Mouse (Mus musculus) hindbrain, embryonic 16.5 days (tissue): ENCODE measurements around the gene Asb11. TPM values are rescaled to one million over a fixed set of nuclear protein-coding genes. Genes with fewer than 3 reads are reported as not detected.

Experiments
- ATAC-seq: fragments of 200-750 bp; cut with Nextera tagmentation; 2 replicates; pipeline ENCODE4 v1.8.0; 2017; ENCODE audit warnings: moderate TSS enrichment, moderate library complexity
- H3K27ac ChIP-seq: fragments of 300-500 bp; sonication (generic); 2 replicates; pipeline ENCODE4 v1.5.1; 2014; ENCODE audit warnings: low read depth, mild to moderate bottlenecking, control low read depth, low read length, moderate library complexity
- H3K27me3 ChIP-seq: fragments of 300-500 bp; sonication (generic); replicated peaks from 2 replicates; pipeline ENCODE4 v1.6.1; 2014; ENCODE audit warnings: low read length; ENCODE audit not compliant: control insufficient read depth, insufficient read depth
- H3K36me3 ChIP-seq: fragments of 300-500 bp; sonication (generic); 2 replicates; pipeline ENCODE4 v1.6.1; 2014; ENCODE audit warnings: mild to moderate bottlenecking, low read length, moderate library complexity, mixed read lengths; ENCODE audit not compliant: control insufficient read depth, insufficient read depth
- H3K4me1 ChIP-seq: fragments of 300-500 bp; sonication (generic); 2 replicates; pipeline ENCODE4 v1.6.1; 2014; ENCODE audit warnings: low read depth, low read length; ENCODE audit not compliant: control insufficient read depth, insufficient read depth
- H3K4me2 ChIP-seq: fragments of 300-500 bp; sonication (generic); 2 replicates; pipeline ENCODE4 v1.6.1; 2014; ENCODE audit warnings: mild to moderate bottlenecking, low read length, control low read depth, moderate library complexity
- H3K4me3 ChIP-seq: fragments of 300-500 bp; sonication (generic); 2 replicates; pipeline ENCODE4 v1.5.1; 2014; ENCODE audit warnings: mild to moderate bottlenecking, low read length, control low read depth, moderate library complexity
- H3K9ac ChIP-seq: fragments of 300-500 bp; sonication (generic); 2 replicates; pipeline ENCODE4 v1.6.1; 2014; ENCODE audit warnings: low read depth, mild to moderate bottlenecking, control low read depth, low read length, moderate library complexity
- H3K9me3 ChIP-seq: fragments of 300-500 bp; sonication (generic); 2 replicates; pipeline ENCODE4 v1.6.1; 2014; ENCODE audit warnings: mild to moderate bottlenecking, low read length, moderate library complexity; ENCODE audit not compliant: control insufficient read depth
- WGBS: fragments of 180-500 bp; shearing (Covaris S2); extraction: QIAGEN DNeasy Blood & Tissue Kit; methylation state at CpG from one replicate; pipeline ENCODE4 v1.1.7; 2014; 5-methylcytosine and 5-hydroxymethylcytosine counted together
- polyA plus RNA-seq: library from polyadenylated mRNA; unstranded; fragments of >200 nt; fragmentation: Nextera tagmentation; extraction: Ambion mirVana; gene quantifications from 2 replicates; pipeline ENCODE4 v1.2.1, GENCODE M21; 2015

Gene Asb11
- polyA plus RNA-seq, 1 experiment from 2014 or later, result not detected

DNA sequence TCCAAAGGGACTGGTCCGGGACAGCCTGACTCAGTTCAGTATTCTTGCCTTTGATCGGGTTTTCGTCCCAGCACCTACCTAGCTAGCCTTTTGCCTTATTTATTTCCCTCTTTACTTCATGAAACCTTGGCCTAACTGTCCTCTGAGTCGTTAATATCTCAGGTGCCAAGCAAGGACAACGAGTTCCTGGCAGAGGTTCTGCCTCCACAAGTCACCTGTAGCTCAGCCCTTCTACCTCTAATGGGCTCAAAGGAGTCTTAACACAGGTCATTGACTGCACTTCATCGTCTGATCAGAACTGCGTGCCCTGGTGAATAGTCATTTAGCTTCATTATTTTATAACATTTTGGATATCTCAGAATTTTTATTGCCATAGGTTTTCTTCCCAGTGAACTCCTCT is 2.7 kb downstream of the Asb11 start:
- H3K4me3 ChIP-seq, result no peak overlapping the region
- H3K36me3 ChIP-seq, result no peaks in the 10 kb centered on the region
- no peak overlapping the region for H3K27ac ChIP-seq
- H3K9me3 ChIP-seq, result no peaks in the 10 kb centered on the region
- no peak for ATAC-seq
- no peak overlapping the region for H3K4me2 ChIP-seq
- no peak overlapping the region for H3K9ac ChIP-seq
- 86% methylated on average over 7 of the region's 7 CpGs for WGBS
- H3K4me1 ChIP-seq, result no peaks in the 10 kb centered on the region
- H3K27me3 ChIP-seq, result no peaks in the 10 kb centered on the region

- no peak overlapping the region for H3K27ac ChIP-seq
- H3K27me3 ChIP-seq, result no peaks in the 10 kb centered on the region
- H3K4me2 ChIP-seq, result no peak overlapping the region
- no peaks in the 10 kb centered on the region for H3K36me3 ChIP-seq
- no peak overlapping the region for H3K4me3 ChIP-seq
- 84% methylated on average over 2 of the region's 2 CpGs for WGBS
- no peak overlapping the region for H3K9ac ChIP-seq
- no peaks in the 10 kb centered on the region for H3K9me3 ChIP-seq
- H3K4me1 ChIP-seq, result no peaks in the 10 kb centered on the region
- no peak for ATAC-seq
Measured at GRCm38 (mm10) chrX:164440140-164440539, 3.3 kb downstream of the Asb11 start.

GRCm38 (mm10) chrX:164440703-164441102 is 3.9 kb downstream of the Asb11 start:
- H3K9ac ChIP-seq, result no peak overlapping the region
- ATAC-seq, result no peak
- no peaks in the 10 kb centered on the region for H3K4me1 ChIP-seq
- no peaks in the 10 kb centered on the region for H3K27me3 ChIP-seq
- 91% methylated on average over 3 of the region's 3 CpGs for WGBS
- no peak overlapping the region for H3K4me3 ChIP-seq
- no peak overlapping the region for H3K27ac ChIP-seq
- H3K36me3 ChIP-seq, result no peaks in the 10 kb centered on the region
- H3K4me2 ChIP-seq, result no peak overlapping the region
- no peaks in the 10 kb centered on the region for H3K9me3 ChIP-seq

- no peaks in the 10 kb centered on the region for H3K4me1 ChIP-seq
- H3K9me3 ChIP-seq, result no peaks in the 10 kb centered on the region
- H3K27ac ChIP-seq, result no peak overlapping the region
- no peaks in the 10 kb centered on the region for H3K27me3 ChIP-seq
- no peak overlapping the region for H3K4me2 ChIP-seq
- ATAC-seq, result no peak
- no peak overlapping the region for H3K9ac ChIP-seq
- 92% methylated on average over 3 of the region's 3 CpGs for WGBS
- no peak overlapping the region for H3K4me3 ChIP-seq
- no peaks in the 10 kb centered on the region for H3K36me3 ChIP-seq
Measured at GRCm38 (mm10) chrX:164441306-164441705, 4.5 kb downstream of the Asb11 start.

DNA sequence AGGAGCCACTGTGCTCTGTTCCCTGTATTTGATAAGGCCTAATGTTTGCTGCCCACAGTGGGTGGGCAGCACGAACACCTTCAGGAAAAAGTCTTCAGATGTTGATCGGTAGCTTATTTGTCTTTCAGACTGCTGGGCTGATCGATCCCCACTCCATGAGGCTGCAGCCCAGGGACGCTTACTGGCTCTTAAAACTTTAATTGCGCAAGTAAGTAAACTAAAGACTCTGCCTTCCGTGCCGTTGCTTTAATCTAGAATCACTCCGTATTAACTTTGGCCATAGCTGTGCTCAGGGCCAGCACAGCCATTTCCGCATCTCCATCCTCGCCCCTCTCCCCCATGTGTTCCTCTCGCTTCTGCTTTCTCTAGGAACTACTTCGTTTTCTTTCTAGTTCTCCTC is 8.8 kb downstream of the Asb11 start:
- H3K36me3 ChIP-seq, result no peaks in the 10 kb centered on the region
- H3K9me3 ChIP-seq, result no peaks in the 10 kb centered on the region
- ATAC-seq, result no peak
- no peaks in the 10 kb centered on the region for H3K27me3 ChIP-seq
- no peak overlapping the region for H3K4me2 ChIP-seq
- H3K9ac ChIP-seq, result no peak overlapping the region
- 87% methylated on average over 12 of the region's 12 CpGs for WGBS
- H3K27ac ChIP-seq, result no peak overlapping the region
- H3K4me1 ChIP-seq, result no peaks in the 10 kb centered on the region
- no peak overlapping the region for H3K4me3 ChIP-seq

DNA sequence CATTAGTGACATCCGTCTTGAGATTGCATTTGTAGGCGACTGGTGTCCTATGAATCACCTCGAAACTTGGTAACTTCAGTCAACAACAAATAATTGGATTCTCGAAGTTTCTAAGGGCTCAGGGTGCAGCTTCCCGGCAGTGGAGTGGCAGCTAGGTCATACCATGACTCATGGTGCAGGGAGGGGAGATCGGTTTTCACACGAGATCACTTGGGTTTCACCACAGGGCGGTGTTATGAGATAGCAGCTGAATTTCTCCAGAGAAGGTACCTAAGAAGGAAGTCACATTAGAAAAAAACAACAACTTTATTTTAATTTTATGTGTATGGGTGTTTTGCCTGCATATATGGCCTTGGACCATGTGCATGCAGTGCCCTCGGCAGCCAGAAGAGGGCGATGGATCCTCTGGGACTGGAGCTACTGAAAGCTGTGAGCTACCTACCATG is 9.3 kb downstream of the Asb11 start:
- no peak overlapping the region for H3K4me3 ChIP-seq
- H3K27me3 ChIP-seq, result no peaks in the 10 kb centered on the region
- no peaks in the 10 kb centered on the region for H3K36me3 ChIP-seq
- WGBS, result 87% methylated on average over 10 of the region's 10 CpGs
- no peak for ATAC-seq
- no peak overlapping the region for H3K27ac ChIP-seq
- no peak overlapping the region for H3K4me2 ChIP-seq
- no peak overlapping the region for H3K9ac ChIP-seq
- no peaks in the 10 kb centered on the region for H3K9me3 ChIP-seq
- H3K4me1 ChIP-seq, result no peaks in the 10 kb centered on the region

DNA sequence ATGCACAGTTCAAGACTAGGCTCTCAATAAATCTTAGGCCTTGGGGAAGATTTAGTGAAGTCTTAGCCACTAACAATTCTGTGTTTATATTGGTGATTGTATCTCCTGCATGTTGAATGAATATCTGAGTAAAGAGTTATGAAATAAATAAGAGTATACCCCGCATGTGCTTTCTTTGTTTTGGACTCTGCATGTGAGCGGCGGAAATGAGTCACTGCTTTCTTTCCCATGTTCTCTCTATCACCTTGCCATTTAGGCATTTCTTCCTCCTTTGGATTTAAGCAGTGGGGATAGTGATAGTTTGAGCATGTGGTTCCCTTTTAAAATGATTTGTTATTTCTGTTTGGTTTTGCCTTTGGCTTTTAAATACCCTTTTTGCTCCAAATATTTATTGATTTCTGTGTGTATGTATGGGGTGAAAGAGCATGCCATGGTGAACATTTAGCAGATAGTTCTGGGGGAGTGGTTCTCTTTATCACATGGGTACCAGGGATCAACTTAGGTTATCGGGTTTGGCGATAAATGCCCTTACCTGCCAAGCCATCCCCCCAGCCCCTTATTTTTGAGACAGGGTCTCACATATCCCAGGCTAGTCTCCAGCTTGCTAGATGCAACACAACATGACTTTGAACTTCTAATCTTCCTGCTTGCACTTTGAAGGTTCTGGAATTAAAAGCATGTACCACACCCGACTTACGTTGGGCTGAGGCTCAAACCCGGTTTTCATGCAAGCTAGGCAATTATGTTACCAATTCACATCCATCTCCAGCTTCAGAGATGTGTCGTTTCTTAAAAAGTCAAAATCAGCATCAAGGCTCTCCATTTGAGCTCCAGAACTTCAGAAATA is 10.3 kb downstream of the Asb11 start:
- no peaks in the 10 kb centered on the region for H3K27me3 ChIP-seq

DNA sequence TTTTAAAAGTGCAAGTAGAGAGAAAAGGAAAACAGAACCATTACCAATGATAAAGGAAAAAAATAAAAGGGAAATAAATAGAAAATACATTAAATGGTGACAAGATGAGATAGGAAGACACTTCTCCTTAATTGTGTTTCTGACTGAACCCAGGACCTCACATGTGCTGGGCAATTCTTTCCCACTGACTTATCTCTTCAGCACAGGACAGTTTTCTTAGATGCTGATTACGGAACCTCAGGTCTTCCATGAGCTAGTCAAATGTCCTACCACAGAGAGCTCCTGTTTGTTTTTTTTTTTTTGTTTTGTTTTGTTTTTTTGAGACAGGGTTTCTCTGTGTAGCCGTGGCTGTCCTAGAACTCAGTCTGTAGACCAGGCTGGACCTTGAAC is 10.9 kb downstream of the Asb11 start:
- Histone ChIP-seq H3K27me3 (no peaks in the 10 kb centered on the region), H3K9me3 (no peaks in the 10 kb centered on the region), H3K4me3 (no peak overlapping the region), H3K27ac (no peak overlapping the region), H3K4me1 (no peaks in the 10 kb centered on the region), H3K9ac (no peak overlapping the region), H3K36me3 (no peaks in the 10 kb centered on the region), H3K4me2 (no peak overlapping the region)
- no peak for ATAC-seq
- 84% methylated on average over 2 of the region's 2 CpGs for WGBS

More for the DNA sequence above, 10.3 kb downstream of the Asb11 start:
- WGBS, result 92% methylated on average over 9 of the region's 9 CpGs
- Histone ChIP-seq H3K9me3 (no peaks in the 10 kb centered on the region), H3K4me1 (no peaks in the 10 kb centered on the region), H3K4me2 (no peak overlapping the region), H3K36me3 (no peaks in the 10 kb centered on the region), H3K4me3 (no peak overlapping the region), H3K9ac (no peak overlapping the region), H3K27ac (no peak overlapping the region)
- no peak for ATAC-seq

DNA sequence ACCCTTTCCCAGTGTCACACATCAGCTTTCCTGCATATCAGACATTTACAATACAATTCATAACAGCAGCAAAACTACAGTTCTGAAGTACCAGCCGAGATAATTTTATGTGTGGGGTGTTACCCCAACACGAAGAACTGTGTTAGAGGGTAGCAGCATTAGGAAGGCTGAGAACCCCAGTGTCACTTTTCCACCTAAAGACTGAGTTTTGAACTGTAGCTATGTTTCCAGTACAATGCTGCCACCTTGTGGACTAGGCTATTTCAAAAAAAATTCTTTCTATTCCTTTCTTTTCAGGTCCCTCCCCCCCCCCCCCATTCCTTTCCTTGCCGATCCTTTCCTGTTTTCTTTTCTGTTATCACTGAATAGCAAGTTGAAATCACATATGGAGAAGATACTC is 12.4 kb downstream of the Asb11 start:
- H3K27me3 ChIP-seq, result no peaks in the 10 kb centered on the region
- H3K9ac ChIP-seq, result no peak overlapping the region
- no peak overlapping the region for H3K4me2 ChIP-seq
- H3K4me1 ChIP-seq, result no peaks in the 10 kb centered on the region
- no peaks in the 10 kb centered on the region for H3K36me3 ChIP-seq
- no peak overlapping the region for H3K27ac ChIP-seq
- no peak for ATAC-seq
- WGBS, result 37% methylated on average over 3 of the region's 3 CpGs
- H3K9me3 ChIP-seq, result no peaks in the 10 kb centered on the region
- no peak overlapping the region for H3K4me3 ChIP-seq
